Mouse (Mus musculus): ENCODE results near the gene Ddx42. TPM values are rescaled to one million over a fixed set of nuclear protein-coding genes. Genes with fewer than 3 reads are reported as not detected.

The Ddx42 gene
- total and polyA plus RNA-seq, 2 experiments from 2014 or later: 17.8 to 29.2 TPM

DNA sequence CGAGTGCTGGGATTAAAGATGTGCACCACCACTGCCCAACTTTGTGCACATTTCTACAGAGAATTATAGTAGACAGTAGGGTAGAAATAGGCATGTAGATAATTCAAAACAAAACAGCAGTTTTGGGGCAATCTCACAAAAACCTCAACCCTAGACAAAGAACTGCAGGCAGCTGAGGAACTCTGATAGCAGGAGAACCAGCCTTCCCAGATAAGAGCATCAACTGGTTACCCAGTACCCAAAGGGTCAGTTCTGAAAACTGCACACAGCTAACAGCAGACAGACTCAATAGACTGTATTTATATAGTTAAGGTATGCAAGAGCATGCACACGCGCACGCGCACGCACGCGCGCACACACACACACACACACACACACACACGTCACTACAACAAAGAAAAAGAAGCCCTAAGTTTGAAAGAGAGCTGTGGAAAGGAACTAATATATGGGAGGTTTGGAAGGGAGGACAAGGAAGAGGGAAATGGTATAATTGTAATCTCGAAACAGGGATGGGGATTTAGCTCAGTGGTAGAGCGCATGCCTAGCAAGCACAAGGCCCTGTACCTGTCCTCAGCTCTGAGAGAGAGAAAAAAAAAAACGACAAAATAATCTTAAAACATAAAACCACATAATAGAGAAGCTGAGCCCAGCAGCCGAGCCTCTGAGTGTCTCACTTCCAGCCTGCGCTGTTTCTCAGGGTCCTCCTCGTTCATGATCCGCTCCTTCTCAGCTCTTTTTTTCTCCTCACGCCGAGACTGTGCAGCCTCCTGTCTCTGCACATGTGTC is 15.2 kb upstream of the Ddx42 start:
- DNase-seq (ENCODE audit: low spot score) (no peak), ATAC-seq (ENCODE audit: insufficient read depth, low read depth) (no peak)
- WGBS: 87% methylated on average over 19 of the region's 19 CpGs
- Histone ChIP-seq H3K4me1 (ENCODE audit: control insufficient read depth, insufficient read depth) (no peaks in the 10 kb centered on the region), H3K9me3 (replicated peaks; ENCODE audit: control insufficient read depth, low read length) (no peaks in the 10 kb centered on the region), H3K9ac (replicated peaks; ENCODE audit: low read depth, low read length) (no peak overlapping the region), H3K4me2 (ENCODE audit: low read depth, low read length) (no peak overlapping the region), H3K4me3 (ENCODE audit: low read depth, low read length) (no peak overlapping the region), H3K36me3 (replicated peaks; ENCODE audit: control insufficient read depth, insufficient read depth, low read length) (peaks cover 88% of the 10 kb centered on the region), H3K27me3 (ENCODE audit: control insufficient read depth, insufficient read depth, low read length) (no peaks in the 10 kb centered on the region), H3K27ac (ENCODE audit: low read depth) (no peak overlapping the region; the same call in 1 of the 2 replicates)
- TF ChIP-seq EP300 (IDR thresholded peaks at IDR 0.05; ENCODE audit: low read depth): no peak
- no peak for TF ChIP-seq CTCF (IDR thresholded peaks at IDR 0.05; ENCODE audit: low read depth)

DNA sequence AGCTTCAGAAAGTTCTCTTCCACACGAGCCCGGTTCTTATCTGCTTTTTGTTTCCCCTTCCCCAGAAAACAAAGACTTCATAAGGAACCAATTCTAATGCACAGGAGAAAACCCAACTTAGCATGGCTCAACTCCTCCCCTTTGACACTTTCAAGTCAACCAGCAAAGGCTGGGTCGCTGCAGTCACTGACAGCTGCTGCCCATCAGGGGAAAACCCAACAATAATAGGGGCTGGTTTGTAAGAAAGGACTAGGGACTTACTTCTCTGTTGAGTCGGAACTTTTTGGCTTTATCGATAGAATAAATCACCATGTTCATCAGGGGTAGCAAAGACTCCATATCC is 14.6 kb upstream of the Ddx42 start, which contains the start of gene Strada:
Gene Strada, minus strand, starts transcription at position 46 of the 343 bp plus-strand sequence.
- WGBS: 68% methylated on average over 5 of the region's 5 CpGs
- Histone ChIP-seq H3K4me3 (ENCODE audit: low read depth, low read length) (no peak within 1 kb of the TSS), H3K9ac (replicated peaks; ENCODE audit: low read depth, low read length) (no peak within 1 kb of the TSS), H3K27me3 (ENCODE audit: control insufficient read depth, insufficient read depth, low read length) (no peaks in the 10 kb centered on the region), H3K4me2 (ENCODE audit: low read depth, low read length) (no peak within 1 kb of the TSS), H3K27ac (ENCODE audit: low read depth) (no peak within 1 kb of the TSS; the same call in 1 of the 2 replicates), H3K9me3 (replicated peaks; ENCODE audit: control insufficient read depth, low read length) (no peaks in the 10 kb centered on the region), H3K36me3 (replicated peaks; ENCODE audit: control insufficient read depth, insufficient read depth, low read length) (peaks cover 88% of the 10 kb centered on the region), H3K4me1 (ENCODE audit: control insufficient read depth, insufficient read depth) (no peaks in the 10 kb centered on the region)
- TF ChIP-seq CTCF (IDR thresholded peaks at IDR 0.05; ENCODE audit: low read depth) (no peak), EP300 (IDR thresholded peaks at IDR 0.05; ENCODE audit: low read depth) (no peak)
- DNase-seq (ENCODE audit: low spot score) (no peak), ATAC-seq (ENCODE audit: insufficient read depth, low read depth) (no peak)

DNA sequence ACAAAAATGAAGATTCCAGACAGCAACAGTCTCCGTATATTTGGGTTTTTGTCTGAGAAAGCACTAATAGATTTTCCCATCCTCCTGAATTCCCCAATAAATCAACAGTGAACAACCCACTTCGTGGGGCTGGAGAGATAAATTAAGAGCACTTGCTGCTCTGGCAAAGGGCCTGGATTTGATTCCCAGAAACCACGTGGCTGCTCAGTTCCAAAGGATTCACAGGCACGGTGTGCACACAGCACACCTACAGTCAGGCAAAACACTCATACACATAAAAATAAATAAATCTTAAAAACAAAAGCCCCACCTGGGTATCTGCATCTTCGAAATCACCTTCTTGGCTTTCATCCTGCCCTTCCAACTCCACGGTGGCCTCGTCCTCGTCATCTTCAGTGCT is 4.0 kb upstream of the Ddx42 start:
- H3K27ac ChIP-seq (ENCODE audit: low read depth): no peak overlapping the region
- H3K4me2 ChIP-seq (ENCODE audit: low read depth, low read length): no peak overlapping the region
- no peaks in the 10 kb centered on the region for H3K9me3 ChIP-seq (replicated peaks; ENCODE audit: control insufficient read depth, low read length)
- H3K4me1 ChIP-seq (ENCODE audit: control insufficient read depth, insufficient read depth): peaks cover 24% of the 10 kb centered on the region
- DNase-seq (ENCODE audit: low spot score) (no peak), ATAC-seq (ENCODE audit: insufficient read depth, low read depth) (no peak)
- peaks cover 43% of the 10 kb centered on the region for H3K36me3 ChIP-seq (replicated peaks; ENCODE audit: control insufficient read depth, insufficient read depth, low read length)
- no peak overlapping the region for H3K4me3 ChIP-seq (ENCODE audit: low read depth, low read length)
- TF ChIP-seq CTCF (IDR thresholded peaks at IDR 0.05; ENCODE audit: low read depth) (no peak), EP300 (IDR thresholded peaks at IDR 0.05; ENCODE audit: low read depth) (no peak)
- no peak overlapping the region for H3K9ac ChIP-seq (replicated peaks; ENCODE audit: low read depth, low read length)
- 71% methylated on average over 8 of the region's 8 CpGs for WGBS
- no peaks in the 10 kb centered on the region for H3K27me3 ChIP-seq (ENCODE audit: control insufficient read depth, insufficient read depth, low read length)

DNA sequence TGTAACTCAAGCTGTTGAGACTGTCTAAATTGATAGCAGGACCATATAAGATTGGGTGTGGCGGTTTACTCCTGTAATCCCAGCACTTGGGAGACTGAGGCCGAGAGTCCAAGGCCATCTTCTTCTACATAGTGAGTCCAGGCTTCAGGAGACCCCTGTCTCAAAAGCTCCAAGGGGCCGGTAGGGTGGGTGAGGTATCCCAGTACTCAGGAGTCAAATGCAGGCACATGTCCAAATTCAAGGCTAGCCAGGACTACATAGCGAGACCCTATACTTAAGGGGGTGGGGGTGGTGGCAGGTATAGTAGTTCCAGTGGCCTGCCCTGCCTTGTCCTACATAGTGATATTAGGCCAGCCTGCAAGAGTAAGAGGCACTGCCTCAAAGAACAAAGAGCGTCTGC is 1.9 kb upstream of the Ddx42 start:
- Histone ChIP-seq H3K4me2 (ENCODE audit: low read depth, low read length) (peak overlapping the region; percentile 77), H3K27ac (ENCODE audit: low read depth) (no peak overlapping the region), H3K9ac (replicated peaks; ENCODE audit: low read depth, low read length) (peak overlapping the region; percentile 84; the same call in 1 of the 2 replicates), H3K9me3 (replicated peaks; ENCODE audit: control insufficient read depth, low read length) (no peaks in the 10 kb centered on the region), H3K4me3 (ENCODE audit: low read depth, low read length) (no peak overlapping the region), H3K36me3 (replicated peaks; ENCODE audit: control insufficient read depth, insufficient read depth, low read length) (peaks cover 24% of the 10 kb centered on the region), H3K27me3 (ENCODE audit: control insufficient read depth, insufficient read depth, low read length) (no peaks in the 10 kb centered on the region), H3K4me1 (ENCODE audit: control insufficient read depth, insufficient read depth) (peaks cover 34% of the 10 kb centered on the region)
- no peak for TF ChIP-seq EP300 (IDR thresholded peaks at IDR 0.05; ENCODE audit: low read depth)
- no peak for TF ChIP-seq CTCF (IDR thresholded peaks at IDR 0.05; ENCODE audit: low read depth)
- DNase-seq (ENCODE audit: low spot score): no peak
- ATAC-seq (ENCODE audit: insufficient read depth, low read depth): no peak
- WGBS: 82% methylated on average over 5 of the region's 5 CpGs

DNA sequence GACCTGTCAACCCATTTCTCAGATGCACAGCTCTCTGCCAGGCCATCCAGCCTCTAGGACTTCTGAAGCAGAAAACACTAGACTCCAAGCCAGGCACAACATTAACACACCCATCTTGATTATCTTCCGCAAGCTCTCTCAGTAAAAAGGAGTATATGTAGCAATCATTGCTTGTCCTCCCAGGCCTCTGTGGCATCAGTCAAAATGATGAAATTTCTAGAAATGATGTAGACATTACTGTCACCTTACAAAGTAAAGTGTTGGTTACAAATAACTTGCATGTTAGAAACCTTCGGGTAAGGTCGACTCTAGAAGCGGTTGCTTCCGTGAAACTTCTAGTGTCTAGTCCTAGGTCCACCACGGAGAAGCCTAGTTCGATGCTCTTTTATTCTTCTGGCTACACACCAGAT is 1.3 kb upstream of the Ddx42 start:
- H3K4me1 ChIP-seq (ENCODE audit: control insufficient read depth, insufficient read depth): peaks cover 34% of the 10 kb centered on the region
- no peaks in the 10 kb centered on the region for H3K27me3 ChIP-seq (ENCODE audit: control insufficient read depth, insufficient read depth, low read length)
- H3K9me3 ChIP-seq (replicated peaks; ENCODE audit: control insufficient read depth, low read length): no peaks in the 10 kb centered on the region
- peak overlapping the region; percentile 77 for H3K4me2 ChIP-seq (ENCODE audit: low read depth, low read length)
- TF ChIP-seq EP300 (IDR thresholded peaks at IDR 0.05; ENCODE audit: low read depth) (no peak), CTCF (IDR thresholded peaks at IDR 0.05; ENCODE audit: low read depth) (no peak)
- peaks cover 18% of the 10 kb centered on the region for H3K36me3 ChIP-seq (replicated peaks; ENCODE audit: control insufficient read depth, insufficient read depth, low read length)
- H3K4me3 ChIP-seq (ENCODE audit: low read depth, low read length): peak overlapping the region; percentile 99
- H3K27ac ChIP-seq (ENCODE audit: low read depth): peak overlapping the region; percentile 97
- 17% methylated on average over 7 of the region's 7 CpGs for WGBS
- peak overlapping the region; percentile 84 for H3K9ac ChIP-seq (replicated peaks; ENCODE audit: low read depth, low read length)
- ATAC-seq (ENCODE audit: insufficient read depth, low read depth) (no peak), DNase-seq (ENCODE audit: low spot score) (no peak)

Data from heart, postnatal 0 days (tissue).